Mouse (Mus musculus) limb, embryonic 13.5 days (tissue): ENCODE results near the gene Myh6. TPM values are rescaled to one million over a fixed set of nuclear protein-coding genes. Genes with fewer than 3 reads are reported as not detected.
"Not testable (repeated sequence)": the region's sequence is repeated elsewhere in the genome, so short reads cannot be mapped to it uniquely, and the experiment has no call there.

Experiments
- ATAC-seq: fragments of 200-750 bp; cut with Nextera tagmentation; 2 replicates; pipeline ENCODE4 v1.8.0; 2017; ENCODE audit warnings: low read depth, moderate number of reproducible peaks, moderate TSS enrichment; ENCODE audit not compliant: low FRiP score
- H3K27ac ChIP-seq: fragments of 300-500 bp; sonication (generic); 2 replicates; pipeline ENCODE4 v1.5.1; 2015; ENCODE audit warnings: inconsistent platforms, mild to moderate bottlenecking, moderate library complexity
- H3K27me3 ChIP-seq: fragments of 300-500 bp; sonication (generic); 2 replicates; pipeline ENCODE4 v1.6.1; 2015; ENCODE audit warnings: mild to moderate bottlenecking, inconsistent platforms
- H3K36me3 ChIP-seq: fragments of 300-500 bp; sonication (generic); 2 replicates; pipeline ENCODE4 v1.6.1; 2015; ENCODE audit warnings: inconsistent platforms, mild to moderate bottlenecking, moderate library complexity
- H3K4me1 ChIP-seq: fragments of 300-500 bp; sonication (generic); 2 replicates; pipeline ENCODE4 v1.6.1; 2015; ENCODE audit warnings: inconsistent platforms
- H3K4me2 ChIP-seq: fragments of 300-500 bp; sonication (generic); replicated peaks from 2 replicates; pipeline ENCODE4 v1.6.1; 2015; ENCODE audit warnings: inconsistent platforms, mild to moderate bottlenecking, moderate library complexity
- H3K4me3 ChIP-seq: fragments of 300-500 bp; sonication (generic); 2 replicates; pipeline ENCODE4 v1.5.1; 2015; ENCODE audit warnings: moderate library complexity, mild to moderate bottlenecking, inconsistent platforms
- H3K9ac ChIP-seq: fragments of 300-500 bp; sonication (generic); 2 replicates; pipeline ENCODE4 v1.6.1; 2015; ENCODE audit warnings: mild to moderate bottlenecking, inconsistent platforms
- H3K9me3 ChIP-seq: fragments of 300-500 bp; sonication (generic); 2 replicates; pipeline ENCODE4 v1.6.1; 2016; ENCODE audit warnings: inconsistent platforms
- WGBS: fragments of 180-500 bp; shearing (Covaris S2); methylation state at CpG from one replicate; pipeline ENCODE4 v1.1.7; 2015; 5-methylcytosine and 5-hydroxymethylcytosine counted together
- polyA plus RNA-seq: library from polyadenylated mRNA; unstranded; fragments of >200 nt; fragmentation: Nextera tagmentation; extraction: Ambion mirVana; gene quantifications from 2 replicates; pipeline ENCODE4 v1.2.1, GENCODE M21; 2015

Gene Myh6
- polyA plus RNA-seq, 1 experiment from 2014 or later, result 1.9 TPM

- Histone ChIP-seq H3K9me3 (no peaks in the 10 kb centered on the region), H3K4me1 (peaks cover 6% of the 10 kb centered on the region; the same call in 1 of the 2 replicates), H3K9ac (no peak overlapping the region), H3K27me3 (no peaks in the 10 kb centered on the region), H3K4me3 (no peak overlapping the region), H3K36me3 (no peaks in the 10 kb centered on the region), H3K27ac (no peak overlapping the region), H3K4me2 (no peak overlapping the region)
- 89% methylated on average over 10 of the region's 10 CpGs for WGBS
- no peak for ATAC-seq
Measured at GRCm38 (mm10) chr14:54992196-54992595, 25.5 kb upstream of the Myh6 start.

DNA sequence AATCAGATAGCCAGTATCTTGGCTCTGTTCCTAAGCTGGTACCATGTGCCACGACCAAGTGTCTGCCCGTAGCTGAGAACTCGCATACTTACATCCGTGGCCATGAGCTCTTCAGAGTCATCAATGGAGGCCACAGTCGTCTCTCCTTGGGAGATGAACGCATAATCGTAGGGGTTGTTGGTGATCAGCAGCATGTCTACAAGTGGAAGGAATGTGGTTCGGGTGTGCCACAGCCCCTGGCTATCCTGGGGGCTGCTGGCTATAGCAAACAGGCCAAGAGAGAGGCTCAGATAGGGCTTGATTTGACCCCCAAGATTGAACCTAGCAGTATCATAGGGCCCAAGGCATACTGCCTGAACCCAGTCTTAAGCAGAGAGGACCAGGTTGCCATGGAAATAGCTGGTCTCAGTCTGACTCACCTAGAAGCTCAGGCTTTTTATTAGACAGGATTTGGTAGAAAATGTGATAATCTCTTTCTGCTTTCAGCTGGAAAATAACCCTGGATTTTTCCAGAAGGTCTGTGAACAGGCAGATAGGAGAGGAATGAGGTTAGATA, 23.2 kb upstream of the Myh6 start:
- Histone ChIP-seq H3K36me3 (no peaks in the 10 kb centered on the region), H3K9ac (no peak overlapping the region), H3K4me1 (no peaks in the 10 kb centered on the region; the same call in 1 of the 2 replicates), H3K4me3 (no peak overlapping the region), H3K27me3 (no peaks in the 10 kb centered on the region), H3K27ac (no peak overlapping the region), H3K9me3 (no peaks in the 10 kb centered on the region), H3K4me2 (no peak overlapping the region)
- WGBS, result 86% methylated on average over 8 of the region's 8 CpGs
- ATAC-seq, result no peak

DNA sequence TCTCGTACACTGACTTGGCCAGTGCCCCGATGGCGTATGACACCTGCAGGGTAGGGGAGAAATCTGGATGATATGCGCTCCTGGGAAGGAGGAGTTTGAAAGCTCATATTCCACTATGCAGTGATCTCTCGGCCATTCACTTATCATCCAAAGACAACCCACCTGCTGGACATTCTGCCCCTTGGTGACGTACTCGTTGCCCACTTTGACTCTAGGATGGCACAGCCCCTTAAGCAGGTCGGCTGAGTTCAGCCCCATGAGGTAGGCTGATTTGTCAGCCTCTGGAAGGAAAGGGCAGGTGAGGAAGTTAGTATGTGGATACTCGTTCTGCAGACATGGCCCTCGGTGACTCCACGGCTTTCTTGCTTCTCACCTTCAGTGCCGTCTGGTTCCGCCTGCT, 22.2 kb upstream of the Myh6 start:
- H3K9ac ChIP-seq, result no peak overlapping the region
- no peak overlapping the region for H3K27ac ChIP-seq
- no peaks in the 10 kb centered on the region for H3K9me3 ChIP-seq
- no peak overlapping the region for H3K4me2 ChIP-seq
- no peaks in the 10 kb centered on the region for H3K36me3 ChIP-seq
- H3K4me3 ChIP-seq, result no peak overlapping the region
- H3K27me3 ChIP-seq, result no peaks in the 10 kb centered on the region
- WGBS, result 90% methylated on average over 13 of the region's 13 CpGs
- ATAC-seq, result no peak
- H3K4me1 ChIP-seq, result no peaks in the 10 kb centered on the region

DNA sequence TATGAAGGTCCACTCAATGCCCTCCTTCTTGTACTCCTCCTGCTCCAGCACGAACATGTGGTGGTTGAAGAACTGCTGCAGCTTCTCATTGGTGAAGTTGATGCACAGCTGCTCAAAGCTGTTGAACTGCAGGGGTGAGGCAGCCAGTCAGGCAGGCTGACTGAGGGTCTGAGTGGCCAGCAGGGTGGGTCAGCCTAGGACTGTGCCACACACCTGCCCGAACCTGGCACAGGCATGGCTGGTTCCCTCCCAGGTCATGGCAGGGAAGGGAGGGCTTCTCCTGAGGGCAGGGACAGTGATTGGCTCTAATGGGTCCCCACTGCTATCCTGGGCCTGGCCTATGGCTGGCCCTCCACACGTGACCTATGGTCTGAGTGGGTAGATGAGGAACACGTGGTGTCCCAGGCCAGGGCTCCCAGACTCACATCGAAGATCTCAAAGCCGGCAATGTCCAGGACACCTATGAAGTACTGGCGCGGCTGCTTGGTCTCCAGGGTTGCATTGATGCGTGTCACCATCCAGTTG, 21.7 kb upstream of the Myh6 start:
- 95% methylated on average over 9 of the region's 9 CpGs for WGBS
- not testable (repeated sequence) for H3K4me1 ChIP-seq, H3K36me3 ChIP-seq, ATAC-seq, H3K4me3 ChIP-seq, H3K9me3 ChIP-seq, H3K9ac ChIP-seq, H3K27me3 ChIP-seq, H3K27ac ChIP-seq, H3K4me2 ChIP-seq

DNA sequence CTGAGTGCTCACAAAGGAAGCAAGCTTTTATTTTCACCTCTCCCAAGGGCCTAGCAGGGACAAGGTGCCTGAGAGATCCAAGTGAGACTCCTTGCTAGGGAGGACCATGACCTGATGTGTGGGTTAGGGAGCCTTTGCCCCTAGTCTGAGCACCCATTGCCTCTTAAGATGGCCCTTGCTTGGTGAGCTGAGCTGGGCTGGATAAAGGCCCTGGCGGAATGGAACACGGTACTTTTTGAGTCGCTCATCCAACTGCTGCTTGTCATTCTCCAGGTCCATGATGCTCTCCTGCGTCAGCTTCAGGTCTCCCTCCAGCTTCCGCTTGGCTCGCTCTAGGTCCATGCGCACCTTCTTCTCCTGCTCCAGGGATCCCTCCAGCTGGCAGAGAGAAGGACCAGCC, 15.2 kb upstream of the Myh6 start:
- H3K9me3 ChIP-seq, result no peaks in the 10 kb centered on the region
- no peak overlapping the region for H3K27ac ChIP-seq
- H3K4me2 ChIP-seq, result no peak overlapping the region
- no peaks in the 10 kb centered on the region; the same call in 1 of the 2 replicates for H3K27me3 ChIP-seq
- no peak for ATAC-seq
- H3K9ac ChIP-seq, result no peak overlapping the region
- H3K4me3 ChIP-seq, result no peak overlapping the region
- WGBS, result 92% methylated on average over 7 of the region's 7 CpGs
- no peaks in the 10 kb centered on the region for H3K4me1 ChIP-seq
- H3K36me3 ChIP-seq, result no peaks in the 10 kb centered on the region

GRCm38 (mm10) chr14:54978664-54979063, 11.9 kb upstream of the Myh6 start:
- no peaks in the 10 kb centered on the region for H3K36me3 ChIP-seq
- H3K27ac ChIP-seq, result no peak overlapping the region
- 85% methylated on average over 8 of the region's 8 CpGs for WGBS
- no peaks in the 10 kb centered on the region for H3K4me1 ChIP-seq
- peaks cover 2% of the 10 kb centered on the region; the same call in 1 of the 2 replicates for H3K27me3 ChIP-seq
- no peak overlapping the region for H3K9ac ChIP-seq
- ATAC-seq, result no peak
- no peaks in the 10 kb centered on the region for H3K9me3 ChIP-seq
- no peak overlapping the region for H3K4me3 ChIP-seq
- no peak overlapping the region for H3K4me2 ChIP-seq

GRCm38 (mm10) chr14:54976633-54977032, 9.9 kb upstream of the Myh6 start, which contains the start of gene Gm17428:
Gene Gm17428, plus strand, starts transcription at chr14:54976933.
- H3K36me3 ChIP-seq, result no peaks in the 10 kb centered on the region
- no peak within 1 kb of the TSS for H3K4me2 ChIP-seq
- H3K4me3 ChIP-seq, result no peak within 1 kb of the TSS
- no peak for ATAC-seq
- H3K4me1 ChIP-seq, result no peaks in the 10 kb centered on the region
- no peak within 1 kb of the TSS for H3K9ac ChIP-seq
- 78% methylated on average over 1 of the region's 1 CpGs for WGBS
- H3K27ac ChIP-seq, result no peak within 1 kb of the TSS
- peaks cover 2% of the 10 kb centered on the region; the same call in 1 of the 2 replicates for H3K27me3 ChIP-seq
- no peaks in the 10 kb centered on the region for H3K9me3 ChIP-seq

DNA sequence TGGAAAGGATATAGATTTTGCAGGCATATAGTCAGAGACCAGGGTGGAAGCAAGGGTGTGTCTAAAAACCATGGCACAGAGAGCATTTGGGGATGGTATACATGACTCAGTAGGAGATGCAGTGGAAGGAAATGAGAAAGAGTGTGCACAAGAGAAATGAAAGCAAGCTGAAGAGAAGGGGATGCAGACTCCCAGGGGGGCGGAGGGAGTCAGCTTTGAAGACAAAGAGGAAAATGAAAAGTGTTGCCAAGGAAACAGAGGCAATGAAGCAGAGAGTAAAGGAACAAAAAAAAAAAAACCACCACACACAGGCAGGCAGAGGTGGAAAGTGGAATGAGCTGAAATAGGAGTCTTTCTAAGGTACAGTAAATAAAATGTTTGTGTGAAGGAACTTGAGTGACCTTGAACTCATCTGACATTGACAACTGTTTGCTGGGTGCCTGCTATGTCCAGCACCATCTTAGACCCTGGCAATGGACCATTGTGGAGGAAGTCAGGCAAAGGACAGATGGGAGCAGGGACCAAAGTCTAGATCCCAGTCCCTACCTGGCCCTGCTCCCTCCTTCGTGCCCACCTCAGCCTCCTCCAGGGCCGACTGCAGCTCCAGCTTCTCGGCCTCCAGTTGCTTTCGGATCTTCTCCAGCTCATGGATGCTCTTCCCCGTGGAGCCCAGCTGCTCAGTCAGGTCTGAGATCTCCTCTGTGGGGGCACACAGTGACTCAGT, 7.5 kb upstream of the Myh6 start:
- 76% methylated on average over 6 of the region's 6 CpGs for WGBS
- Histone ChIP-seq H3K4me1 (no peaks in the 10 kb centered on the region), H3K27ac (no peak overlapping the region), H3K36me3 (no peaks in the 10 kb centered on the region), H3K9ac (no peak overlapping the region), H3K4me2 (no peak overlapping the region), H3K27me3 (peaks cover 2% of the 10 kb centered on the region; the same call in 1 of the 2 replicates), H3K4me3 (no peak overlapping the region), H3K9me3 (no peaks in the 10 kb centered on the region)
- ATAC-seq, result no peak

- H3K4me2 ChIP-seq, H3K36me3 ChIP-seq, H3K27ac ChIP-seq, ATAC-seq, H3K27me3 ChIP-seq, H3K4me1 ChIP-seq, H3K9ac ChIP-seq, H3K9me3 ChIP-seq, H3K4me3 ChIP-seq: not testable (repeated sequence)
- 90% methylated on average over 11 of the region's 11 CpGs for WGBS
Measured at GRCm38 (mm10) chr14:54972786-54973185, 6.1 kb upstream of the Myh6 start.

- Histone ChIP-seq H3K4me3 (no peak overlapping the region), H3K9ac (no peak overlapping the region), H3K27me3 (peaks cover 7% of the 10 kb centered on the region; the same call in 1 of the 2 replicates), H3K4me2 (no peak overlapping the region), H3K27ac (no peak overlapping the region), H3K9me3 (no peaks in the 10 kb centered on the region), H3K36me3 (no peaks in the 10 kb centered on the region), H3K4me1 (peaks cover 10% of the 10 kb centered on the region; the same call in 1 of the 2 replicates)
- ATAC-seq, result no peak
Measured at GRCm38 (mm10) chr14:54968344-54968743, 1.6 kb upstream of the Myh6 start.

GRCm38 (mm10) chr14:54967874-54968273, 1.1 kb upstream of the Myh6 start:
- Histone ChIP-seq H3K27ac (no peak overlapping the region), H3K9me3 (no peaks in the 10 kb centered on the region), H3K9ac (no peak overlapping the region), H3K27me3 (peaks cover 7% of the 10 kb centered on the region; the same call in 1 of the 2 replicates), H3K36me3 (no peaks in the 10 kb centered on the region), H3K4me2 (no peak overlapping the region), H3K4me3 (no peak overlapping the region), H3K4me1 (peaks cover 10% of the 10 kb centered on the region; the same call in 1 of the 2 replicates)
- no peak for ATAC-seq
- 80% methylated on average over 3 of the region's 3 CpGs for WGBS

- Histone ChIP-seq H3K27ac (no peak overlapping the region), H3K4me3 (no peak overlapping the region), H3K27me3 (peaks cover 7% of the 10 kb centered on the region; the same call in 1 of the 2 replicates), H3K9ac (no peak overlapping the region), H3K4me1 (peaks cover 10% of the 10 kb centered on the region; the same call in 1 of the 2 replicates), H3K36me3 (no peaks in the 10 kb centered on the region), H3K4me2 (no peak overlapping the region), H3K9me3 (no peaks in the 10 kb centered on the region)
- no peak for ATAC-seq
- 51% methylated on average over 6 of the region's 6 CpGs for WGBS
Measured at GRCm38 (mm10) chr14:54965631-54966030, 1.1 kb downstream of the Myh6 start.
